Mouse (Mus musculus): ENCODE results near the gene Ttc17.

DNA sequence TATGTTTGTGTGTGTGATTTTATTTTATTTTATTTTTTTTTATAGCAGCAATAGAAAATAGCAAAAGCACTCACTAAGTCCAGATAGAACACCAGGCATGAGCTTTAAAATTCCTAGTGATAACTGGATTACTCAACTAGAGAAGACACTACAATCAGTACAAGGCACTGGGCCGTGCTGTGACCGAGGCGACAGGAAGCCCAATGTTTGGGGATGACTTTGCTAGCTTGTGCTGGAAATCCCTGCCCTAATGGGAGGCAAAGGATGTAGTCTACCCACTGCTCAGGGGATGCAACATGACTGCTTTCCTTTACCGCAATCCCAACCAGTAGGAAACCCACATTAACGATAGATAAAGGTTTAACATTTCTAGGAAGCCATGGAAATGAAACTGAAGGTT lies 10.2 kb downstream of the Ttc17 start:
- TF ChIP-seq POLR2A (IDR thresholded peaks at IDR 0.05; ENCODE audit: extremely low read depth, insufficient read depth, low read length), result no peak
- no peak for TF ChIP-seq CTCF (IDR thresholded peaks at IDR 0.05; ENCODE audit: low read depth, low read length)
